Mouse (Mus musculus) hindbrain, embryonic 12.5 days (tissue): ENCODE data around the gene Zp3. TPM values are rescaled to one million over a fixed set of nuclear protein-coding genes. Genes with fewer than 3 reads are reported as not detected.

Experiments
- ATAC-seq: fragments of 200-750 bp; cut with Nextera tagmentation; 2 replicates; pipeline ENCODE4 v1.8.0; 2017; ENCODE audit warnings: moderate TSS enrichment; ENCODE audit not compliant: low FRiP score
- H3K27ac ChIP-seq: fragments of 300-500 bp; sonication (generic); 2 replicates; pipeline ENCODE4 v1.5.1; 2016; ENCODE audit warnings: mild to moderate bottlenecking
- H3K27me3 ChIP-seq: fragments of 300-500 bp; sonication (generic); 2 replicates; pipeline ENCODE4 v1.6.1; 2016; ENCODE audit warnings: mild to moderate bottlenecking
- H3K36me3 ChIP-seq: fragments of 300-500 bp; sonication (generic); 2 replicates; pipeline ENCODE4 v1.6.1; 2016; ENCODE audit warnings: mild to moderate bottlenecking
- H3K4me1 ChIP-seq: fragments of 300-500 bp; sonication (generic); 2 replicates; pipeline ENCODE4 v1.6.1; 2016
- H3K4me2 ChIP-seq: fragments of 300-500 bp; sonication (generic); replicated peaks from 2 replicates; pipeline ENCODE4 v1.6.1; 2016; ENCODE audit warnings: mild to moderate bottlenecking
- H3K4me3 ChIP-seq: fragments of 300-500 bp; sonication (generic); 2 replicates; pipeline ENCODE4 v1.5.1; 2016; ENCODE audit warnings: mild to moderate bottlenecking
- H3K9ac ChIP-seq: fragments of 300-500 bp; sonication (generic); 2 replicates; pipeline ENCODE4 v1.6.1; 2016; ENCODE audit warnings: mild to moderate bottlenecking, moderate library complexity
- H3K9me3 ChIP-seq: fragments of 300-500 bp; sonication (generic); replicated peaks from 2 replicates; pipeline ENCODE4 v1.6.1; 2016; ENCODE audit warnings: mild to moderate bottlenecking
- WGBS: fragments of 180-500 bp; shearing (Covaris S2); methylation state at CpG from one replicate; pipeline ENCODE4 v1.1.7; 2016; 5-methylcytosine and 5-hydroxymethylcytosine counted together
- polyA plus RNA-seq: library from polyadenylated mRNA; unstranded; fragments of >200 nt; fragmentation: Nextera tagmentation; extraction: Ambion mirVana; gene quantifications from 2 replicates; pipeline ENCODE4 v1.2.1, GENCODE M21; 2016

The Zp3 gene
- polyA plus RNA-seq, 1 experiment from 2014 or later = 0.32 TPM

DNA sequence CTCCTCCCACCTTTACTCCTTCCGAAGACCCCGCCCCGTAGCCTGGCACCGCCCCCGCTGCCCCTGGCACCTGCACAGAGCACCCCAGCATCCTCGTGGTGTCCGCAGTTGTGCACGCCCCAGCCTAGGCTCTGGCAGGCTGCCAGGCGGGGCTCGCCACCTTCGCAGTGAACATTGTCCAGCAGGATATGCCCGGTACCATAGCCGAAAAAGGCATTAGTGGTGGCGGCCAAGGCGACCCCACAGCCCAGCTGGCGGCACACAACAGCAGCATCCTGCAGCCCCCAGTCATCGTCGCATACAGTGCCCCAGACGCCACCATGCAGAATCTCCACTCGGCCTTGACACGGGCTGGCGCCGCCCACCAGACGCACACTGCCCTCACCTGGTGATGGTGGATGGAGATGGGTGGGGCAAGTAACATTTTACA is 14.4 kb upstream of the Zp3 start:
- no peak for ATAC-seq
- H3K27ac ChIP-seq = no peak overlapping the region
- H3K36me3 ChIP-seq = no peaks in the 10 kb centered on the region
- peaks cover 14% of the 10 kb centered on the region for H3K4me1 ChIP-seq
- H3K27me3 ChIP-seq = peaks cover 7% of the 10 kb centered on the region
- no peaks in the 10 kb centered on the region for H3K9me3 ChIP-seq
- peak overlapping the region; percentile 35; the same call in 1 of the 2 replicates for H3K9ac ChIP-seq
- peak overlapping the region; percentile 6; the same call in 1 of the 2 replicates for H3K4me3 ChIP-seq
- peak overlapping the region; percentile 36 for H3K4me2 ChIP-seq
- WGBS = 11% methylated on average over 24 of the region's 24 CpGs

DNA sequence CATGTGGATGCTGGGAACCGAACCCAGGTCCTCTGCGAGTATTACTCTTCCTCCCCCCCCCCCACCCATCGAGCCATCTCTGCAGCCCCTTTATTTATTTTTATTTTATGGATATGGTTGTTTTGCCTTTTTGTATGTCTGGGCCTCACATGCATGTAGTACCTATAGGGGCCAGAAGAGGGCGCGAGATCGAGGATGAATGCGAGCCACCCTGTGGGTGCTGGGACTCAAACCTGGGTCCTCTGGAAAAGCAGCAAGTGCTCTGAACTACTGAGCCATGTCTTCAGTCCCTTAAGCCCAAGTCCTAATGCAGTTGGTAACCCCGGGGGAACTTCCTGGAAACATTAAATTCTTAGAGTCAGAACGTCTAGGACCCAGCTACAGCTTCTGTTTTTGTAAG is 13.0 kb upstream of the Zp3 start:
- ATAC-seq = no peak
- 58% methylated on average over 9 of the region's 9 CpGs for WGBS

DNA sequence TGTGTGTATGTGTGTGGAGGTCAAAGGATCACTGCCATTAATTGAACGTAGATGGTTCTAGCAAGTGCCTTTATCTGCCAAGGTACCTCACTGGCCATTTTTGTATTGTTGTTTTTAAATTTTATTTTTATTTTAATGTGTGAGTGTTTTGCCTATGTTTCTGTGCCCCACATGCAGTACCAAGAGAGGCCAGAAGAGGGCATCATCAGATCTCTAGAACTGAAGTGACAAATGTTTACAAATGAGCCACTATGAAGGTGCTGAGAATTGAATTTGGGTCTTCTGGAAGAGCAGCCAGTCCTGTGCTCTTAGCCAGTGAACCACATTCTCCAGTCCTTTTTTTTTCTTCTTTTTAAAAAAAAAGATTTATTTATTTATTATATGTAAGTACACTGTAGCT is 11.1 kb upstream of the Zp3 start:
- H3K9ac ChIP-seq = no peak overlapping the region
- 71% methylated on average over 1 of the region's 1 CpGs for WGBS
- H3K4me2 ChIP-seq = no peak overlapping the region
- no peaks in the 10 kb centered on the region for H3K36me3 ChIP-seq
- no peaks in the 10 kb centered on the region for H3K9me3 ChIP-seq
- peaks cover 4% of the 10 kb centered on the region for H3K4me1 ChIP-seq
- H3K27me3 ChIP-seq = peaks cover 7% of the 10 kb centered on the region
- H3K27ac ChIP-seq = no peak overlapping the region
- no peak for ATAC-seq
- no peak overlapping the region for H3K4me3 ChIP-seq

More for the DNA sequence above, 13.0 kb upstream of the Zp3 start:
- Histone ChIP-seq H3K27me3 (peaks cover 7% of the 10 kb centered on the region), H3K9ac (no peak overlapping the region), H3K4me3 (no peak overlapping the region), H3K9me3 (no peaks in the 10 kb centered on the region), H3K4me2 (no peak overlapping the region), H3K36me3 (no peaks in the 10 kb centered on the region), H3K27ac (no peak overlapping the region), H3K4me1 (peaks cover 10% of the 10 kb centered on the region)

GRCm38 (mm10) chr5:135970247-135970646 is 9.7 kb upstream of the Zp3 start:
- WGBS = 81% methylated on average over 6 of the region's 6 CpGs
- Histone ChIP-seq H3K4me3 (no peak overlapping the region), H3K9ac (no peak overlapping the region), H3K27ac (no peak overlapping the region), H3K9me3 (no peaks in the 10 kb centered on the region), H3K27me3 (peaks cover 7% of the 10 kb centered on the region), H3K4me2 (no peak overlapping the region), H3K4me1 (peaks cover 4% of the 10 kb centered on the region), H3K36me3 (no peaks in the 10 kb centered on the region)
- ATAC-seq = no peak

DNA sequence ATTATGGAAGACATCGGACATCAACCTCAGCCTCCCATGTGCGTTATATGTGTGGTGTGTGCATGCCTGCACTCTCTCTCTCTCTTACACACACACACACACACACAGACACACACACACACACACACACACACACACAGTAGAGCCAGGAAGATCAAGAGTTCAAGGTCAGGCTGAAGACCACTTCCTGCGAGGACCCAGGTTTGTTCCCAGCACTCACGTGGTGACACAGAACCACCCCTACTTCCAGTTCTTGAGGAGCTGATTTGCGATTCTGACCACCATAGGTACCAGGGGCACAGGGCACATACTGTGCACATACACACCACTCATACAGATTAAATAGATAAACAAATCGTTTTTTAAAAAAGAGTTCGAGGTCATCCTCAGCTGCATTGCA is 8.0 kb upstream of the Zp3 start:
- H3K4me1 ChIP-seq = no peaks in the 10 kb centered on the region; the same call in 1 of the 2 replicates
- H3K4me2 ChIP-seq = no peak overlapping the region
- no peak for ATAC-seq
- H3K9me3 ChIP-seq = no peaks in the 10 kb centered on the region
- H3K4me3 ChIP-seq = no peak overlapping the region
- no peak overlapping the region for H3K9ac ChIP-seq
- no peaks in the 10 kb centered on the region for H3K36me3 ChIP-seq
- no peaks in the 10 kb centered on the region for H3K27me3 ChIP-seq
- no peak overlapping the region for H3K27ac ChIP-seq
- 88% methylated on average over 7 of the region's 7 CpGs for WGBS

DNA sequence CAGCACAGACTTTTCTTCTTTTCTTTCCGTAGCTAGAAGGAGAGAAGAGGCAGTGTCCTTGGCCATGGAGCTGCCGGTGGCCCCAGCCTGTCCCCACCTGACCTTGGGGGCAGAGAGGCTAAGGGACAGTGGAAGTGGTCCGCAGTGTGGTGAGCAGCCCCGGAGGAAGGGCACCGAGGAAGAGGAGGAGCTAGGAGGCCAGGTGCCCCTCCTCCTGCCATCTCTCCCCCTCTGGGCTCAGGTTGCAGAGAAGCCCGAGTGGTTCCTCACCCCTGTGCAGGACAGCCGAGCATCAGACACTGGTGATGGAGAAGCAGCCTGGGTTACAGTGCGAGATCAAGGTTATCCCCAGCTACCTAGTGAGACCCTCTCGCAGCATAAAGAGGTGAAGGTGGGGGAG is 5.5 kb upstream of the Zp3 start, which contains the start of gene Ssc4d:
TSS of gene Ssc4d (minus strand) at position 167 of the 400 bp plus-strand sequence.
- 25% methylated on average over 9 of the region's 9 CpGs for WGBS
- no peak within 1 kb of the TSS; the same call in 1 of the 2 replicates for H3K4me3 ChIP-seq
- ATAC-seq = no peak

DNA sequence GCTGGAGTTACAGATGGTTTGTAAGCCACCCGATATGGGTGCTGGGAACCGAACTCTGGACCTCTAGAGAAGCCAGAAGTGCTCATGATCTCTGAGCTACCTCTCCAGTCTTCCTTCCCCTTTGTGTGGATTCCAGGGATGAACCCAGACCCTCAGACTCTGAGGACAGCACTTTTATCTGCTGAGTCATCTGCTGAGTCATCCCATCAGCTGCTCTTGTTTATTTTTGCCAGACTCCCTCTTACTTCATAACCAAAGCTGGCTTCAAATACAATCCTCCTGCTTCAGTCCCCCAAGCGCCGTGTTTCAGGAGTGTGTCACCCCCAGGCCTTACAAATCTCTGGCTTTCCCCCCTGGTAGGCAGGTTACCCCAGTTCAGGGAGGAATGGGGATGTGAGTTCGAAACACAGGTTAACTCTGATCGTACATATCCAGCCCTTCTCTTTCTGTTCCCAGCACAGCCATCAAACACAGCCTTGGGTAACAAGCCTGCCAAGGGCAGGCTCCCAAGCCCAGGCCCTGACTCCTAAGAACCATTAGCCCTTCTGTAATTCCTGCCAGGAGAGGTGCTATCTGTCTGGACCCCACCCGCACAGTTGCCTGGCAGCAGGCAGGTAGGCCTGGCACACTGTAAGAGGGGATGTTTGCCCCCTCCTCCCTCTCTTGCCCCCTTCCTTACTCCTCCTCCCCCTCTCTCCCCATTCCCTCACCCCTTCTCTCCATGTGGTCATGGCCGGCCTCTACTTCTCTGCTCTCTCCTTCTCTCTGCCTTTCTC is 3.8 kb upstream of the Zp3 start:
- ATAC-seq = no peak
- H3K9me3 ChIP-seq = no peaks in the 10 kb centered on the region
- no peaks in the 10 kb centered on the region for H3K27me3 ChIP-seq
- H3K36me3 ChIP-seq = no peaks in the 10 kb centered on the region
- H3K4me1 ChIP-seq = no peaks in the 10 kb centered on the region; the same call in 1 of the 2 replicates
- H3K4me2 ChIP-seq = no peak overlapping the region
- no peak overlapping the region for H3K9ac ChIP-seq
- no peak overlapping the region for H3K4me3 ChIP-seq
- WGBS = 90% methylated on average over 8 of the region's 8 CpGs
- H3K27ac ChIP-seq = no peak overlapping the region

More for the DNA sequence above, 5.5 kb upstream of the Zp3 start, which contains the start of gene Ssc4d:
- Histone ChIP-seq H3K9ac (peak within 1 kb of the TSS; percentile 27; the same call in 1 of the 2 replicates), H3K27me3 (no peaks in the 10 kb centered on the region), H3K4me1 (no peaks in the 10 kb centered on the region; the same call in 1 of the 2 replicates), H3K9me3 (no peaks in the 10 kb centered on the region), H3K36me3 (no peaks in the 10 kb centered on the region), H3K27ac (no peak within 1 kb of the TSS), H3K4me2 (no peak within 1 kb of the TSS; the same call in 1 of the 2 replicates)

DNA sequence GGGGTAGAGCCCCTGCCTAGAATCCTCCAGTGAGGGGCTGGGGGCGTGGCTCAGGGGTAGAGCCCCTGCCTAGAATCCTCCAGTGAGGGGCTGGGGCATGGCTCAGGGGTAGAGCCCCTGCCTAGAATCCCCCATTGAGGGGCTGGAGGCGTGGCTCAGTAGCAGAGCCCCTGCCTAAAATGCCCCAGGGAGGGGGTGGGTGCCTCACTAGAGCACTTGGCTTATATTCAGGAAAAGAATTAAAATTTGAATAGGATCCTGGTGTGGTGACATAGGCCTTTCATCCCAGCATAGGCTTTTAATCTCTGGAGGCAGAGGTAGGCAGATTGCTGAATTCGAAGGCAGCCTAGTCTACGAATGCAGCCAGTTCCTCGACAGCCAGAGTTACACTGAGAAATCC is 518 bp upstream of the Zp3 start:
- H3K9ac ChIP-seq = no peak overlapping the region
- ATAC-seq = no peak
- H3K4me1 ChIP-seq = no peaks in the 10 kb centered on the region; the same call in 1 of the 2 replicates
- no peak overlapping the region for H3K4me3 ChIP-seq
- no peak overlapping the region for H3K4me2 ChIP-seq
- H3K36me3 ChIP-seq = no peaks in the 10 kb centered on the region
- no peaks in the 10 kb centered on the region for H3K9me3 ChIP-seq
- no peak overlapping the region for H3K27ac ChIP-seq
- 83% methylated on average over 5 of the region's 5 CpGs for WGBS
- H3K27me3 ChIP-seq = no peaks in the 10 kb centered on the region

- Histone ChIP-seq H3K36me3 (no peaks in the 10 kb centered on the region), H3K9me3 (no peaks in the 10 kb centered on the region), H3K27me3 (no peaks in the 10 kb centered on the region), H3K4me2 (no peak overlapping the region), H3K27ac (no peak overlapping the region), H3K4me3 (no peak overlapping the region), H3K4me1 (no peaks in the 10 kb centered on the region), H3K9ac (no peak overlapping the region)
- 39% methylated on average over 6 of the region's 6 CpGs for WGBS
- ATAC-seq = no peak
These were observed 2.5 kb downstream of the Zp3 start for GRCm38 (mm10) chr5:135982398-135982797.

GRCm38 (mm10) chr5:135984546-135985044 is 4.7 kb downstream of the Zp3 start:
- ATAC-seq = no peak
- H3K9me3 ChIP-seq = no peaks in the 10 kb centered on the region
- 60% methylated on average over 6 of the region's 6 CpGs for WGBS
- H3K4me1 ChIP-seq = no peaks in the 10 kb centered on the region
- no peak overlapping the region for H3K4me3 ChIP-seq
- H3K27ac ChIP-seq = no peak overlapping the region
- H3K4me2 ChIP-seq = no peak overlapping the region
- H3K9ac ChIP-seq = no peak overlapping the region
- H3K27me3 ChIP-seq = no peaks in the 10 kb centered on the region
- H3K36me3 ChIP-seq = no peaks in the 10 kb centered on the region

GRCm38 (mm10) chr5:135987248-135987647 is 7.3 kb downstream of the Zp3 start:
- ATAC-seq = no peak
- Histone ChIP-seq H3K4me3 (no peak overlapping the region), H3K27ac (no peak overlapping the region), H3K9ac (no peak overlapping the region), H3K36me3 (no peaks in the 10 kb centered on the region), H3K4me2 (no peak overlapping the region), H3K9me3 (no peaks in the 10 kb centered on the region), H3K4me1 (no peaks in the 10 kb centered on the region), H3K27me3 (no peaks in the 10 kb centered on the region)
- WGBS = 62% methylated on average over 11 of the region's 11 CpGs

DNA sequence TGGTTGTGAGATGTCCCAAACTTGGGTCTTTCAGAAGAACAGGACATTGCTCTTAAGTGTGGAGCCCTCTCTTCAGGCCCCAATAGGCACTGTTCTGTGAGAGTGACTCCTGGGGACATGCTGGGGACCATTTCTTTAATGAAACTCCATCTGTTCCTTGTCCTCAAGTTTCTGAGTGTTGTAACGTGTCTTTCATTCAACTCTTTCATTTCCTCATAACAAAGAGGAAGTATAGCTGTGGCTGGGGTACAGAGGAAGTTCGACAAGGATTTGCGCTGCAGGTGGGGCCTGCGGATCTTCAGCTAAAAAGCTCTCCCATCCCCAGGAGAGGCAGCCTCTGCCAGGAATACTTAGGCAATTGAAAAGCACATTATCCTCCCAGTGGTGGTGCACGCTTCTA is 10.7 kb downstream of the Zp3 start:
- no peak overlapping the region for H3K4me3 ChIP-seq
- H3K4me2 ChIP-seq = no peak overlapping the region
- no peaks in the 10 kb centered on the region for H3K36me3 ChIP-seq
- H3K9me3 ChIP-seq = no peaks in the 10 kb centered on the region
- H3K4me1 ChIP-seq = peaks cover 4% of the 10 kb centered on the region
- ATAC-seq = no peak
- H3K9ac ChIP-seq = no peak overlapping the region
- no peak overlapping the region for H3K27ac ChIP-seq
- no peaks in the 10 kb centered on the region for H3K27me3 ChIP-seq
- 75% methylated on average over 5 of the region's 5 CpGs for WGBS
